Mouse (Mus musculus) embryonic facial prominence, embryonic 14.5 days (tissue): ENCODE data around the gene Tnfrsf13b. TPM values are rescaled to one million over a fixed set of nuclear protein-coding genes. Genes with fewer than 3 reads are reported as not detected.
A peak's percentile ranks its signal among the peaks of the same experiment; 100 is the strongest.

Experiments used
- ATAC-seq: fragments of 200-750 bp; cut with Nextera tagmentation; 2 replicates; pipeline ENCODE4 v1.8.0; 2017; ENCODE audit warnings: low read depth, moderate number of reproducible peaks, moderate TSS enrichment
- DNase-seq: peaks from one replicate; pipeline ENCODE4 v3.0.0-alpha.2; 2015; ENCODE audit warnings: low spot score
- H3K27ac ChIP-seq: fragments of 300-500 bp; sonication (generic); replicated peaks from 2 replicates; pipeline ENCODE4 v1.5.1; 2014; ENCODE audit warnings: low read depth, mild to moderate bottlenecking, low read length, moderate library complexity
- H3K27me3 ChIP-seq: fragments of 300-500 bp; sonication (generic); replicated peaks from 2 replicates; pipeline ENCODE4 v1.6.1; 2014; ENCODE audit warnings: low read length; ENCODE audit not compliant: control insufficient read depth, insufficient read depth
- H3K36me3 ChIP-seq: fragments of 300-500 bp; sonication (generic); 2 replicates; pipeline ENCODE4 v1.6.1; 2014; ENCODE audit warnings: low read length, mixed read lengths; ENCODE audit not compliant: control insufficient read depth, insufficient read depth
- H3K4me1 ChIP-seq: fragments of 300-500 bp; sonication (generic); 2 replicates; pipeline ENCODE4 v1.6.1; 2014; ENCODE audit warnings: antibody characterized with exemption, low read length; ENCODE audit not compliant: control insufficient read depth, insufficient read depth
- H3K4me2 ChIP-seq: fragments of 300-500 bp; sonication (generic); 2 replicates; pipeline ENCODE4 v1.6.1; 2014; ENCODE audit warnings: low read depth, mild to moderate bottlenecking, low read length, moderate library complexity, mixed read lengths
- H3K4me3 ChIP-seq: fragments of 300-500 bp; sonication (generic); 2 replicates; pipeline ENCODE4 v1.5.1; 2014; ENCODE audit warnings: low read depth, mild to moderate bottlenecking, low read length
- H3K9ac ChIP-seq: fragments of 300-500 bp; sonication (generic); 2 replicates; pipeline ENCODE4 v1.6.1; 2014; ENCODE audit warnings: low read depth, mild to moderate bottlenecking, low read length, moderate library complexity, mixed read lengths
- H3K9me3 ChIP-seq: fragments of 300-500 bp; sonication (generic); 2 replicates; pipeline ENCODE4 v1.6.1; 2016; ENCODE audit warnings: low read length; ENCODE audit not compliant: control insufficient read depth
- WGBS: fragments of 180-500 bp; shearing (Covaris S2); extraction: QIAGEN DNeasy Blood & Tissue Kit; methylation state at CpG from one replicate; pipeline ENCODE4 v1.1.7; 2014; 5-methylcytosine and 5-hydroxymethylcytosine counted together
- polyA plus RNA-seq: library from polyadenylated mRNA; unstranded; fragments of >200 nt; fragmentation: Nextera tagmentation; extraction: Ambion mirVana; gene quantifications from 2 replicates; pipeline ENCODE4 v1.2.1, GENCODE M21; 2014

Gene Tnfrsf13b
- polyA plus RNA-seq, 1 experiment from 2014 or later, result 2.9 TPM

DNA sequence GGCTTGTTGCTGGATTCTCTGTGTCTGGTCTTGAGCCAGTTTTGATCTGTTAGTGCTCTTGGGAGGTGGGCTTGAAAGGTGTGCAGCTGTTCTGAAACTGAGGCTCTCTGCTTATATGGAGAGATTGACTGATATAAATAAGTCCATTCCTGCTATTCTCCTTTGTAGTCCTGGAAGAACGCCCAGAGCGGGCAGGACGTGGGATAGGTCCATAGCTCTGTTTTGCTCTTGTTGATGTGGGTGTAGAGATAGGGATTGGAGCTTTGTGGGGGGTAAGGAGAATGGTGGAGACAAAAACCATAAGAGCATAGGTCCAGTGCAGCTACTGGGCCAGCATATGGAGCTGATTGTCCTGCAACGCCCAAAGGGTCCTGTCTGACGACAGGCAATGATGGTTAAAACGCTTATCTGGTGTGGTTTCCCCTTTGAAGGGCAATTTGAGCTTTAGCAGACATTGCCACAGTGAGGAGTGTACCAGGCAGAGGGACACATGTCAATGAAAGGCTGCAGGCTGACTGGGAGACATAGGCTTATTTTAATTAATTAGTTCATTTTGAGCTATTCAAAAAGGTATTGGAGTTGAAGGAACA is 16.5 kb downstream of the Tnfrsf13b start:
- Histone ChIP-seq H3K4me3 (no peak overlapping the region), H3K4me1 (no peaks in the 10 kb centered on the region), H3K9me3 (no peaks in the 10 kb centered on the region), H3K27me3 (peaks cover 19% of the 10 kb centered on the region), H3K4me2 (no peak overlapping the region), H3K27ac (no peak overlapping the region), H3K36me3 (no peaks in the 10 kb centered on the region), H3K9ac (no peak overlapping the region)
- 59% methylated on average over 6 of the region's 6 CpGs for WGBS
- DNase-seq, result no peak
- ATAC-seq, result no peak

GRCm38 (mm10) chr11:61143564-61144469 is 17.3 kb downstream of the Tnfrsf13b start:
- H3K27me3 ChIP-seq, result peaks cover 23% of the 10 kb centered on the region

DNA sequence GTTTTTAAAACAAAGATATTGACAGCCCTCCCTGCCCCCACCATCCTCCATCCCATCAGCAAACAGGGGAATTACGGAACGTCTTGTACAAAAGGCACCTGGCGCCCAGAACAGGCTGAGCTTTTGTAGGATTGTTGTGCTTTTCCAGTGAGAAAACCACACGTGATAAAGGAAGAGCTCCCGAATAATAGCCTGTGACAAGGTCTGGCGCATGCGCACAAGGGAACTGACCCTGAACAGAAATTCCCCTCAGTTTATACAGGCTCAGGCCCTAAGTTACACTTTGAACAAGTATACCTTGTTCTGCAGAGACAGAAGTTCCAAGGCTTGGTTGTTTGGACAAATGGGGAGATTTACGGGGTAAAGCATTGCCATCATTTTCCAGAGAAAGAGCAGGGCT is 19.0 kb downstream of the Tnfrsf13b start:
- Histone ChIP-seq H3K9me3 (no peaks in the 10 kb centered on the region), H3K4me1 (no peaks in the 10 kb centered on the region), H3K9ac (no peak overlapping the region), H3K27ac (no peak overlapping the region), H3K4me2 (no peak overlapping the region), H3K27me3 (peaks cover 23% of the 10 kb centered on the region), H3K4me3 (no peak overlapping the region), H3K36me3 (no peaks in the 10 kb centered on the region)
- WGBS, result 67% methylated on average over 8 of the region's 8 CpGs
- ATAC-seq (no peak), DNase-seq (no peak)

More at GRCm38 (mm10) chr11:61143564-61144469, 17.3 kb downstream of the Tnfrsf13b start:
- Histone ChIP-seq H3K9me3 (no peaks in the 10 kb centered on the region), H3K4me1 (no peaks in the 10 kb centered on the region), H3K36me3 (no peaks in the 10 kb centered on the region), H3K27ac (no peak overlapping the region), H3K4me3 (no peak overlapping the region), H3K9ac (no peak overlapping the region), H3K4me2 (no peak overlapping the region)
- DNase-seq (no peak), ATAC-seq (no peak)
- 73% methylated on average over 7 of the region's 7 CpGs for WGBS

DNA sequence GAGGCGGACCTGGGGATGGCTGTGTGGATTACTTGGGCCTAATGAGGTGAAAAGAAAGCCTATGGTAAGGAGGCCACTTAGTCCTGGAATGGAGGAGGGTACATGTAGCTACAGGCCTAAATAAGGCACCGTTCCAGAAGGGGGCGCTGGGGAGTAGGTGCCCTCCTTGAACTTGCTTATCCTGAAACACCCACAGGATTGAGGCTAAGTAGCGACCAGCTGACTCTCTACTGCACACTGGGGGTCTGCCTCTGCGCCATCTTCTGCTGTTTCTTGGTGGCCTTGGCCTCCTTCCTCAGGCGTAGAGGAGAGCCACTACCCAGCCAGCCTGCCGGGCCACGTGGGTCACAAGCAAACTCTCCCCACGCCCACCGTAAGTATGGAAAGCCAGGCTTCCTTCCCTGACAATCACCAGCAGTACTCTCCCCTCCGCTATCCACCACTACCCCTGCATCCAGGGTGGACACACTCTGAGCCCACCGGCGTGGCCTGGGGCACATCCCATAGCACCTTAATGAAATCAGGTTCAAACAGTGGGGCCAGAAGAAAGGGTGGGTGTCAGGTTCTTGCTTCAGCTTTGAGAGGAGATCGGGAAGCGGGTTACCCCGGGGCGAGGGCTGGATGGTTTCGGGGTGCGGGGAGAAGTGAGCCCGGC is 20.2 kb downstream of the Tnfrsf13b start:
- peak overlapping the region; percentile 53 for H3K9ac ChIP-seq
- H3K4me2 ChIP-seq, result peak overlapping the region; percentile 70
- H3K9me3 ChIP-seq, result no peaks in the 10 kb centered on the region
- peaks cover 2% of the 10 kb centered on the region for H3K36me3 ChIP-seq
- ATAC-seq (peak; percentile 23; the same call in 1 of the 2 replicates), DNase-seq (peak; percentile 49)
- no peak overlapping the region for H3K27ac ChIP-seq
- WGBS, result 18% methylated on average over 20 of the region's 20 CpGs
- peak overlapping the region; percentile 39 for H3K4me3 ChIP-seq
- H3K4me1 ChIP-seq, result no peaks in the 10 kb centered on the region
- peaks cover 23% of the 10 kb centered on the region for H3K27me3 ChIP-seq

GRCm38 (mm10) chr11:61147300-61147683 is 20.7 kb downstream of the Tnfrsf13b start:
- no peak overlapping the region for H3K27ac ChIP-seq
- H3K4me2 ChIP-seq, result peak overlapping the region; percentile 70
- peak overlapping the region; percentile 39 for H3K4me3 ChIP-seq
- H3K36me3 ChIP-seq, result peaks cover 7% of the 10 kb centered on the region
- ATAC-seq (peak; percentile 48; the same call in 1 of the 2 replicates), DNase-seq (peak; percentile 20)
- H3K9me3 ChIP-seq, result no peaks in the 10 kb centered on the region
- H3K27me3 ChIP-seq, result peaks cover 23% of the 10 kb centered on the region
- no peaks in the 10 kb centered on the region for H3K4me1 ChIP-seq
- peak overlapping the region; percentile 53 for H3K9ac ChIP-seq
- WGBS, result 6% methylated on average over 29 of the region's 32 CpGs

DNA sequence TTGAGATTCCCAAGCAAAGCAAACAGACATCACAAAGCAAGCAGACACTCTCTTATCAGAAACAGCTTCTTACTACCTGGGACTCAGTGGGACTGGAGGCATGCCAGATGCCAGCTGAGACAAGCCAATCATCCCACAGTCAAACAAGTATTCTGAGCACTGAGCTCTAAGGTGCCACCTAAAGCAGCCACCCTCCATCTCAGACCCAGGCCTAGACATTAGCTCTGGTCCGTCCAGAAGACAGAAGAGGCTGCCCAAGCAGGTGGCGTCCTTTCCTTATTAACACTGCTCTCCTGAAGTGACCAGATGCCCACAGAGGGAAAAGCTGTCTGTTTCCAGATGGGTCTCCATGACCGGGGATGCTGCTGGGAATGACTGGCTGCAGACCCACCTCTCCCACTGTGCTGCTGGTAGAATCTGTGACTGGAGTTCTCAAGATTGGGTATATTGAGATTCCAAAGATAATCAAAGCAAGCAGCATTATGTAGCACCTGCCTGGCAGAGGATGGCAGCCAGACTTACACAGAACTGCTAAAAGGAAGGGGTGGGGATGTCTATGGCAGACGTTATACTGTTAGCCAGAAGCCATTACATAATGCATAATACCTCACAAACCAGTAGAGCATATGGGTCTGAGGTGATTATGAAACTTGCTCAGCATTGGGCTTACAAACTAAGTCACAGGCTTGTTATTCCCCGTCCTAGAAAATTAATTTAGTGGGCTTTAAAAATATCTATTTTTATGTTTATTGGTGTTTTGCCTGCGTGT is 23.9 kb downstream of the Tnfrsf13b start:
- H3K4me2 ChIP-seq, result no peak overlapping the region
- H3K9ac ChIP-seq, result no peak overlapping the region
- H3K27ac ChIP-seq, result no peak overlapping the region
- no peaks in the 10 kb centered on the region for H3K9me3 ChIP-seq
- DNase-seq (no peak), ATAC-seq (no peak)
- H3K27me3 ChIP-seq, result peaks cover 23% of the 10 kb centered on the region
- H3K4me1 ChIP-seq, result no peaks in the 10 kb centered on the region
- H3K4me3 ChIP-seq, result no peak overlapping the region
- H3K36me3 ChIP-seq, result peaks cover 38% of the 10 kb centered on the region
- 75% methylated on average over 6 of the region's 6 CpGs for WGBS

GRCm38 (mm10) chr11:61155727-61156126 is 29.2 kb downstream of the Tnfrsf13b start:
- H3K4me2 ChIP-seq, result no peak overlapping the region
- 95% methylated on average over 2 of the region's 2 CpGs for WGBS

GRCm38 (mm10) chr11:61158141-61158540 is 31.6 kb downstream of the Tnfrsf13b start:
- no peak overlapping the region for H3K9ac ChIP-seq
- H3K4me2 ChIP-seq, result no peak overlapping the region
- H3K27ac ChIP-seq, result no peak overlapping the region
- no peaks in the 10 kb centered on the region for H3K4me1 ChIP-seq
- DNase-seq (no peak), ATAC-seq (no peak)
- 88% methylated on average over 3 of the region's 3 CpGs for WGBS
- no peaks in the 10 kb centered on the region for H3K9me3 ChIP-seq
- no peak overlapping the region for H3K4me3 ChIP-seq
- no peaks in the 10 kb centered on the region for H3K27me3 ChIP-seq
- H3K36me3 ChIP-seq, result peaks cover 99% of the 10 kb centered on the region

More at GRCm38 (mm10) chr11:61155727-61156126, 29.2 kb downstream of the Tnfrsf13b start:
- H3K4me1 ChIP-seq, result no peaks in the 10 kb centered on the region
- ATAC-seq (no peak), DNase-seq (peak; percentile 28)
- H3K4me3 ChIP-seq, result no peak overlapping the region
- no peaks in the 10 kb centered on the region for H3K27me3 ChIP-seq
- no peak overlapping the region for H3K27ac ChIP-seq
- no peak overlapping the region for H3K9ac ChIP-seq
- peaks cover 91% of the 10 kb centered on the region for H3K36me3 ChIP-seq
- no peaks in the 10 kb centered on the region for H3K9me3 ChIP-seq
